Comparison of ENCODE assay signal across 11 mouse cellular contexts in genomic region chrX:14839740-14840419, GRCm38 (mm10).
DNase-seq lines count a peak whose midpoint lies in the region; ATAC-seq lines count a peak whose summit lies in the region.
"Had no signal": no experiment of that assay in that cellular context is flagged by ENCODE, and none has a peak within 500 bp of the region (broad histone marks: within the 10 kb centered on the region; RNA-seq: fewer than 3 reads in every experiment).

No protein-coding gene starts in this region.

- no peak overlapping the region for H3K4me3 ChIP-seq in embryonic facial prominence, embryonic 12.5 days
- H3K4me3 ChIP-seq in embryonic facial prominence, embryonic 10.5 days = no peak overlapping the region
- no peak overlapping the region for H3K4me3 ChIP-seq in midbrain, embryonic 15.5 days

- H3K4me1 ChIP-seq in embryonic facial prominence, embryonic 12.5 days = no peaks in the 10 kb centered on the region
- no peaks in the 10 kb centered on the region for H3K4me1 ChIP-seq in embryonic facial prominence, embryonic 10.5 days
- no peaks in the 10 kb centered on the region for H3K4me1 ChIP-seq in midbrain, embryonic 15.5 days

- 0 out of 2 replicates have a peak, but pooled peaks have one; percentile 64 for ATAC-seq in embryonic facial prominence, embryonic 12.5 days (ENCODE audit: insufficient number of reproducible peaks, insufficient read depth, low FRiP score, low TSS enrichment)
- peak; percentile 78 for ATAC-seq in midbrain, embryonic 15.5 days (replicated peaks)
- ATAC-seq: liver, postnatal 0 days had no signal

- H3K9ac ChIP-seq in embryonic facial prominence, embryonic 12.5 days = no peak overlapping the region
- no peak overlapping the region for H3K9ac ChIP-seq in midbrain, embryonic 15.5 days
- H3K9ac ChIP-seq: liver, postnatal 0 days had no signal

- no peak for DNase-seq in embryonic facial prominence, embryonic 10.5 days (ENCODE audit: low spot score)
- DNase-seq in cerebellum, adult 9-11 months = peak; percentile 44
- DNase-seq in gastrocnemius, postnatal 25 days = peak; percentile 20
- no peak for DNase-seq in heart, postnatal 36 days
- no peak for DNase-seq in left cerebral cortex, adult 8-10 months (ENCODE audit: low spot score in 2 of 2)
- no peak for DNase-seq in urinary bladder, postnatal 14 days (ENCODE audit: low spot score)
- DNase-seq: heart, postnatal 14 days; layer of hippocampus, adult 9-11 months; liver, postnatal 0 days had no signal

- no peak overlapping the region for H3K27ac ChIP-seq in embryonic facial prominence, embryonic 12.5 days
- H3K27ac ChIP-seq in embryonic facial prominence, embryonic 10.5 days (replicated peaks) = no peak overlapping the region
- H3K27ac ChIP-seq in midbrain, embryonic 15.5 days = no peak overlapping the region

- H3K4me2 ChIP-seq in embryonic facial prominence, embryonic 12.5 days (replicated peaks) = no peak overlapping the region
- H3K4me2 ChIP-seq in midbrain, embryonic 15.5 days = no peak overlapping the region

- 55% methylated on average over 7 of the region's 7 CpGs for WGBS in embryonic facial prominence, embryonic 12.5 days
- 61% methylated on average over 7 of the region's 7 CpGs for WGBS in embryonic facial prominence, embryonic 10.5 days
- 31% methylated on average over 7 of the region's 7 CpGs for WGBS in midbrain, embryonic 15.5 days

- no peaks in the 10 kb centered on the region for H3K36me3 ChIP-seq in embryonic facial prominence, embryonic 12.5 days
- no peaks in the 10 kb centered on the region for H3K36me3 ChIP-seq in embryonic facial prominence, embryonic 10.5 days (replicated peaks)
- H3K36me3 ChIP-seq in midbrain, embryonic 15.5 days (replicated peaks) = no peaks in the 10 kb centered on the region

- no peaks in the 10 kb centered on the region for H3K9me3 ChIP-seq in embryonic facial prominence, embryonic 12.5 days
- no peaks in the 10 kb centered on the region for H3K9me3 ChIP-seq in embryonic facial prominence, embryonic 10.5 days
- H3K9me3 ChIP-seq in midbrain, embryonic 15.5 days = no peaks in the 10 kb centered on the region

- H3K27me3 ChIP-seq in embryonic facial prominence, embryonic 12.5 days = no peaks in the 10 kb centered on the region
- no peaks in the 10 kb centered on the region for H3K27me3 ChIP-seq in embryonic facial prominence, embryonic 10.5 days (replicated peaks; ENCODE audit: low read depth, poor library complexity, severe bottlenecking)
- H3K27me3 ChIP-seq in midbrain, embryonic 15.5 days (replicated peaks) = no peaks in the 10 kb centered on the region

- intact Hi-C loops in heart, postnatal 36 days (cut with DNase I) = no loop called here

Comparison
In these comparisons a context has a peak if more than half of its experiments do, and no peak if none do; other contexts are left out.
1. DNase-seq: peak in cerebellum, adult 9-11 months (single experiment) and gastrocnemius, postnatal 25 days (single experiment); none in embryonic facial prominence, embryonic 10.5 days (single experiment), heart, postnatal 36 days (0 of 2), left cerebral cortex, adult 8-10 months (0 of 2) and urinary bladder, postnatal 14 days (single experiment).